Mouse (Mus musculus) liver, adult 2 months (tissue): ENCODE measurements at regions not wholly inside any gene's neighbourhood (a gene's known extent, or its start where the extent isn't known, plus 50 kb on each side); places are given as distances from the start of the nearest gene placed in this dataset.

Source experiments
- CTCF ChIP-seq: fragments of 200-500 bp; IDR thresholded peaks from 2 replicates; pipeline ENCODE4 v1.5.1; 2011; ENCODE audit warnings: low read depth, low read length, control low read depth
- POLR2A ChIP-seq: fragments of 200-500 bp; IDR thresholded peaks from 2 replicates; pipeline ENCODE4 v1.6.1; 2011; ENCODE audit warnings: low read length, control low read depth; ENCODE audit not compliant: insufficient read depth; ENCODE audit errors: extremely low read depth

GRCm38 (mm10) chr12:56240206-56240605 is 105.5 kb downstream of the Mbip start:
- no peak for TF ChIP-seq CTCF
- no peak for TF ChIP-seq POLR2A
